Mouse (Mus musculus) hindbrain, embryonic 10.5 days (tissue): ENCODE measurements around the gene Gm7876. TPM values are rescaled to one million over a fixed set of nuclear protein-coding genes. Genes with fewer than 3 reads are reported as not detected.
A peak's percentile ranks its signal among the peaks of the same experiment; 100 is the strongest.
"Not testable (repeated sequence)": the region's sequence is repeated elsewhere in the genome, so short reads cannot be mapped to it uniquely, and the experiment has no call there.

Experiments used
- DNase-seq: peaks from one replicate; pipeline ENCODE4 v3.0.0-alpha.2; 2017; ENCODE audit warnings: low spot score
- H3K27ac ChIP-seq: fragments of 300-500 bp; sonication (generic); 2 replicates; pipeline ENCODE4 v1.5.1; 2016; ENCODE audit warnings: mild to moderate bottlenecking, moderate library complexity
- H3K27me3 ChIP-seq: fragments of 300-500 bp; sonication (generic); 2 replicates; pipeline ENCODE4 v1.6.1; 2016; ENCODE audit warnings: mild to moderate bottlenecking; ENCODE audit not compliant: poor library complexity, insufficient read depth, severe bottlenecking
- H3K36me3 ChIP-seq: fragments of 300-500 bp; sonication (generic); 2 replicates; pipeline ENCODE4 v1.6.1; 2016; ENCODE audit warnings: mild to moderate bottlenecking, moderate library complexity
- H3K4me1 ChIP-seq: fragments of 300-500 bp; sonication (generic); replicated peaks from 2 replicates; pipeline ENCODE4 v1.6.1; 2016; ENCODE audit warnings: mild to moderate bottlenecking
- H3K4me3 ChIP-seq: fragments of 300-500 bp; sonication (generic); 2 replicates; pipeline ENCODE4 v1.5.1; 2016; ENCODE audit warnings: mild to moderate bottlenecking, moderate library complexity
- H3K9me3 ChIP-seq: fragments of 300-500 bp; sonication (generic); 2 replicates; pipeline ENCODE4 v1.6.1; 2016; ENCODE audit warnings: mild to moderate bottlenecking, moderate library complexity
- WGBS: fragments of 180-500 bp; shearing (Covaris S2); methylation state at CpG from one replicate; pipeline ENCODE4 v1.1.7; 2016; 5-methylcytosine and 5-hydroxymethylcytosine counted together
- polyA plus RNA-seq: library from polyadenylated mRNA; unstranded; fragments of >200 nt; fragmentation: Nextera tagmentation; extraction: Ambion mirVana; gene quantifications from 2 replicates; pipeline ENCODE4 v1.2.1, GENCODE M21; 2016

The Gm7876 gene
- not detected in 2 replicates for polyA plus RNA-seq

- H3K4me1 ChIP-seq, H3K27me3 ChIP-seq, H3K27ac ChIP-seq, DNase-seq, H3K9me3 ChIP-seq, H3K36me3 ChIP-seq, H3K4me3 ChIP-seq: not testable (repeated sequence)
- 85% methylated on average over 1 of the region's 2 CpGs for WGBS
Measured at GRCm38 (mm10) chr14:4708938-4709337, at the start of gene Gm7876. Gene Gm7876 (plus strand): TSS chr14:4709238.

- not testable (repeated sequence) for H3K27ac ChIP-seq, DNase-seq, H3K9me3 ChIP-seq, H3K27me3 ChIP-seq, H3K4me3 ChIP-seq, H3K4me1 ChIP-seq, H3K36me3 ChIP-seq
- WGBS = no CpG with 5 or more reads among the region's 2 CpGs
Measured at GRCm38 (mm10) chr14:4663892-4664291, 45.1 kb upstream of the Gm7876 start, which contains the start of gene Gm3239. Gene Gm3239 (plus strand): TSS chr14:4664192.

DNA sequence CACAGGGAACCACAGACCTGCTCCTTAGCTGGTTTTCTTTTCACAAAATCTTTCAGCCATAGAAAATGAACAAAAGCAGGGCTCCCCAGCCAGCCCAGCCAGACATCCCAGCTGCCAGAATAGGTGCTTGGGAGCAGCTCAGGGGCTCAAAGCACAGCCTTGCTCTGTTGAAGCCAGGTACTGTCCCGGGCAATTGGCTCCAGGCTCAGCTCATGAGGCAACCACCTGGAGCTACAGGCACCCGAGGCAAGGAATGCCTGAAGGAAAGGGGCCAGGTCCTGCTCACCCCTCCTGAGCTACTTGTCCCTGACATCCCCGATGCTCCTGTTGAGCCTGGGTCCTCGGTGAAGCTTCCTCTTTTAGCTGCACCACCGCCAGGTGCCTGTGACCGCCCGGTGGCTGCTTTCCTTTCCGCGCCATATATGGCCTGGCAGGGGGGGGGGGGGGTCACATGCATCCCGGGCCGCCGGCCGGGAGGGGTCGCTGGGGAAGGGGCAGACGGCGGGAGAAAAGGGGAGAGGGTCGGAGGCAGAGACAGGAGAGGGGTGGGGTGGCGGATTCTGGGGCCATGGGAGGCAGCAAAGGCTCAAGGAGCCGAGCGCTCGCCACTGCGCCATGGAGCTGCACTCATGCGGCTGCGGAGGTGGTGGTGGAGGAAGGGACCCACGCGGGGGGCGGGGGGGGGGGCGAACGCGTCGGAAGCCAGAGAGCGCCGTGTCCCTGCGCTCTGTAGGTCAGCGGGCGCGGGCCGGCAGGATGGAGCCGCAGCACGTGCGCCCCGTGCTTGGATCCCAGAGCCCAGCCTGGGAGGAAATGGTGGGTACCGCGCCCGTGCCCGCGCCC lies 17.2 kb downstream of the Gm7876 start, which contains the start of gene Gm3252:
Gene Gm3252 (plus strand): TSS at position 738 of the 843 bp plus-strand sequence.
- under 1% methylated on average over 18 of the region's 47 CpGs for WGBS
- not testable (repeated sequence) for H3K9me3 ChIP-seq, H3K36me3 ChIP-seq, H3K27me3 ChIP-seq, H3K4me1 ChIP-seq, H3K27ac ChIP-seq
- peak within 1 kb of the TSS; percentile 43 for H3K4me3 ChIP-seq
- peak; percentile 2 for DNase-seq

Other genes starting within 250 kb of the Gm7876 start
- gene Gm3182, start 227.5 kb upstream of the Gm7876 start, polyA plus RNA-seq = not detected in 2 replicates
- not detected in 2 replicates for gene Gm3047, start 153.8 kb upstream of the Gm7876 start, polyA plus RNA-seq
- gene Gm8159, start 76.9 kb upstream of the Gm7876 start, polyA plus RNA-seq = not detected in 2 replicates
- gene Gm3239, start 45.0 kb upstream of the Gm7876 start, polyA plus RNA-seq = not detected in 2 replicates
- 0.13 and 0.40 TPM in 2 replicates for gene Gm3252, start 17.5 kb downstream of the Gm7876 start, polyA plus RNA-seq
- not detected in 2 replicates for gene Gm9602, start 67.1 kb downstream of the Gm7876 start, polyA plus RNA-seq
- gene Gm3269, start 128.9 kb downstream of the Gm7876 start, polyA plus RNA-seq = not detected in 2 replicates
- gene Gm3264, start 146.3 kb downstream of the Gm7876 start, polyA plus RNA-seq = 0.24 and 0.60 TPM in 2 replicates
- gene Gm3278, start 183.2 kb downstream of the Gm7876 start, polyA plus RNA-seq = not detected in 2 replicates